Mouse (Mus musculus) adrenal gland, postnatal 14 days (tissue): ENCODE measurements around the gene Abcg2. TPM values are rescaled to one million over a fixed set of nuclear protein-coding genes. Genes with fewer than 3 reads are reported as not detected.

Source experiments
- DNase-seq: peaks from one replicate; pipeline ENCODE4 v3.0.0; 2021; ENCODE audit warnings: mixed read lengths
- total RNA-seq: library from RNA; stranded (reverse); gene quantifications from 2 replicates; pipeline ENCODE4 v1.2.3, GENCODE M21; 2021

Gene Abcg2
- total RNA-seq, 1 experiment from 2014 or later: 49.6 TPM

DNA sequence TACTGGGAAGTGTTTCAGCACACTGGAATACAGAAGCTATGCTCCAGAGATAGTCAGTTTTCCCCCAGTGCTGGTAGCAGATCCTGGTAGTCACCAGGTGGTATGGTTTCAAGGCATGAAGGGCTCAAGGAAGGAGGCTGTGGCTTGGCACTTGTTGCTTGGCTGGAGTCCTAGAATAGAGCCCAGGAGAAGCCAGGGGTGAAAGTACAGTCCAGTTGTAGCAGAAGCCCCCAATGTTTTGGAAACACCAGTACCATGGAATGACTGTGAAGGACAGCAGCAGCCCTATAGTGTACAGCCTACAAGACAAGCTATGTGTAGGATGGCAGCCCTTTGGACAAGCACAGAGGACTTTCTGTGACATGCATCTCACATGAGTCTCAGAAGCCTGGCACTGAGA, 54.2 kb downstream of the Abcg2 start:
- no peak for DNase-seq

DNA sequence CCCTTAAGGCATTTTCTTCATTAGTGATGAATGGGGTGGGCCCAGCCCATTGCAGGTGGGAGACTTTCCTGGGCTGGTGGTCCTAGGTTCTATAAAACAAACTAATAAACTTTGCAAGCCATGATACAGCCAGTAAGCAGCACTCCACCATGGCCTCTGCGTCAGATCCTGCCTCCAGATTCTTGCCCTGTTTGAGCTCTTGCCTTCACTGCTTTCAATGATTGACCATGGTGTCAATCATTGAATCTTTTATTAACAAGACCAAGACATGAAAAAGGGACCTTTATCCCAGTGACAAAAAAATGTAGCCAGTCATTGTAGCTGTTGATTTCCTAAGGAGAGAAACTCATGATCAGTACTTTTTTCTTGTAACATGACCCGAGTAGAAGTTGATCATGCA, 55.1 kb downstream of the Abcg2 start:
- no peak for DNase-seq

DNA sequence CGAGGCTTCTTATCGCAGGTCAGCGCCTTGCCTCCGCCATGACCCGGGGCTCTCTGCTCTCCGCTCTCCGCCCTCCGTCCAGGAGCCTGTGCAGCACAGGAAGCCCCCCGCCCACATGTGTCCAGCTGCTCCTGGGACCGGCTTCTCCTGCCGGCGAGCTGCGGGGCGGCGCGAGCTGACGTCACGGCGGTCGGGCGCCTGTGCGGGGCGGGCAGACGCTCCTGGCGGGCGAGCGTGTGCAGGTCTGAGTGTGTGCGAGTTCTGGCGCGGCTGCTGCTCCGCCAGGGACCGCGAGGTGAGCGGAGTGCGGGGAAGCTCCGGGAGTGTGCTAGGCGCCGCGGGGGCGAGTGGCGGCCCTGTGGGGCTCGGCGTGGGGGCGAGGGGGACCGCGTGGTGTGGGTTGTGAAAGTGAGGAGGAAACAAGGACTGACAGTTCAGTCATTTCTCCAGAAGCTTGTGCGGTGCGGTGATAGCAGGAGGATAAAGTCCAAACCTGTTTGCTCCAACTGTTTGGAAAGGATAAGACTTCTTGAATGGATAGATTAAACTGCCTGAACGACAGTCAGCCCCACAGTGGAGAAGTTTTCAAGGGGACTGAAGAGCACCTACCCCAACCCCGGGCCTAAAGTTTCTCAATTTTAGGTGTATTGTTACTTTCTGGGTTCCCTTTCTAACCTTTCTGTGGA, 56.2 kb downstream of the Abcg2 start:
- peak; percentile 88 for DNase-seq

DNA sequence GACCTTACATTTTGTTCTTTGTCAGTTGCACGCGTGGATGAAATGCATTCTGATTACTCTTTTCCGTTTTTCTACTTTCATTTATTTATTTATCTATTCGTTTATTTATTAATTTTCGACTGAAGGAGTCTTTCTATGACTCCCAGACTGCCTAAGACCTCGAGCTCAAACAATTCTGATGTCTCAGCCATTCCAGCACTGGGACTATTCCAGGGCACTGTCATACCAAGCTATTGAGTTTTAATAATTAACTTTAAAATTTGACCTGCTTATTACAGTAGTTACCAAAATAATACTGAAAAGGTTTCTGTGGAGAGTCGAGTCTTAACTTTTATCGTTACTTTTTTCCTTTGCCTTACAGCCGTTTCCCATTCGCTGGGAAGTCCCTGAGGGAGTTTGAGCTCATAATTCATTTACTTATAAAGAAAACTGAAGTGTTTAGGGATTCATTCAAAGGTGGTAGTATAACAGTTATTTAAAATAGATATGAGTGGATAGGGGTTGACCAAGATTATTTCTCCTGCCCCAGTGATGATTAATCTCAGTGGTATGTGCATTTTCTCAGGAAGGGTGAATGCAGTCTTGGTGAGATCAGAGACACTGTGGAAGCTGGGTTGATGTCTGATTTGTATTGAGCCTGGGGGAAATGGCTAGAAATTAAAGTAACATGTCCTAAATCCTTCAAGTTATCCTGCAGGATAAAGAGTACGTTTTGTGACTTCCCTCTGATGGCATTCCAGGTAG, 56.9 kb downstream of the Abcg2 start:
- DNase-seq: no peak

DNA sequence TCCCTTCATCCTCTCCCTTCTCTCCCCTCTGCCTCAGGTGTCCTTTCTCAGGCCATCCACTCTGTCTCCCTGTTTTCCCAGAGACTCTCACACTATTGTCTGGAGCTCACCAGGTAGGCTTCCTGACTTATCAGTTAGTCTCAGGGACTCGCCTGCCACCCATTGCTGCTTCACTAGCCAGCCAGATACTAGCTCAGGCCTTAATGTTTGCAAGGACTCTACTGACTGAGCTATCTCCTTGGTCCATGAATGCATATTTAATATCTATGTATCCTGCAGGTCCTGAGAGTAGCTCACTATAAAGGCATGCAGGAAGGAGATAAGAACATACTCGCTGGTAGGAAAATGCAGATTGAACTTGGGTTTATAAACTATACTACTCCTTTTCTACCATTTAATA, 57.9 kb downstream of the Abcg2 start:
- DNase-seq: no peak

DNA sequence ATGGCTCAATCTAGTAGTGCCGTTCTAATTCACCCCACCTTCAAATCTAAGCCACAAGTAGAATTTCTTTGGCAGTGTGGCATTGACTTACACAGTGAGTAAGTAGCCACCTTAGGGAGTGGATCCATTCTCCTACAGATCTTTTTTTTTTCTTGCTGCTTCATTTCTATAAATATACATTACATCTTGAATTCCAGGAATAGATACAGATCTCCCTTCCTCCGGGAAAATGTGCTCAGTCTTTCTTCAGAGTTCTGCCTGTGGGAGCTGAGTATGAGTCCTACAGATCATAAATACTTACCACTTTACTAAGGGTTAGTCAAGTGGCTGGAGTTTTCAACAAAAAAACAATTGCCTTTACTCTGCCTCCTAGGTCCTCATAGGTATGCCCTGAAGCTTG, 60.3 kb downstream of the Abcg2 start:
- DNase-seq: no peak

DNA sequence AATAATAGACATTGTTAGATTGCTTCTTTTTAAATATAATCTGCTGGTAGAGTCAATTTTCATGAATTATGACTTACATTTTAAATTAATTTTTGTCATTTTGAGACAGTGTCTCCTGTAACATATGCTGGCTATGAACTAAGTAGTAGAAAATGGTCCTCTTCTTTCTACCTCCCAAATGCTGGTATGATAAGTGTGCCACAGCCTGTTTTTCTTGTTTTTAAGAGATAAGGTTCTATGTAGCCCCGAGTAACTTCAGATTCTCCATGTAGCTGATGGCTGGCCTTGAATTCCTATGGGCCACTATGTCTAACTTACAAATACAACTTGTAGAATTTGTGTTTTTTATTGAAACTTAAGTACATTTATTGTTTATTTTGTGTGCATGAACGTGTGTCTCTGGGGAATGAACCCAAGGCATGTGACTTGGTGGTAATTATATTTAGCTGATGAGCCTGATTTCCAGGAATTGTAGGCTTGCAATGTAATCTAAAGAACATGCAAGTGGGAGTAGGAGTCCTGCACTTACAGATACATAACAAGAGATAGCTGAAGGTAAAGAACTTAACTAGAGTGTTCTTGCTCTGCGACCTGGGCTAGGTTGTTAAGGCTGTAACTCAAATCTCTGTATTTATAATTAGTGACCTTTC, 63.9 kb downstream of the Abcg2 start:
- no peak for DNase-seq

DNA sequence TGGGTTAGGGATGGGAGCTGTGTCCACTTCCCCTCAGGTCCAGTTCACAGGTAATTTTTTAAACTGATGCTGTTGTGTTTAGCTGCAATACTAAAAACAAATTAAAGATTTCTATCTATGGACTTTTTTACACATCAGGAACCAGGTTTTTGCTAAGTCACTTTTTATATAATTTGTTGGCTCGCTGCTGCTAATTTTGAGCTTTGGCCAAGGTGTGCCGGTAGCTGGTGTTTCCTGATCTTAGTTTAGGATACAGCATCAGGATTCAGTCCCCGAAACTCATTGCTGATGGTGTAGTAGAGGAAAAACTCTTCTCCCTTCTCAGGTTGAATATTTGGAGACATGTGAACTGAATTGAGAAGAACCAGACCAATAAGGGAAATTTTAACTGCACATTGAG, 65.8 kb downstream of the Abcg2 start:
- DNase-seq: no peak

DNA sequence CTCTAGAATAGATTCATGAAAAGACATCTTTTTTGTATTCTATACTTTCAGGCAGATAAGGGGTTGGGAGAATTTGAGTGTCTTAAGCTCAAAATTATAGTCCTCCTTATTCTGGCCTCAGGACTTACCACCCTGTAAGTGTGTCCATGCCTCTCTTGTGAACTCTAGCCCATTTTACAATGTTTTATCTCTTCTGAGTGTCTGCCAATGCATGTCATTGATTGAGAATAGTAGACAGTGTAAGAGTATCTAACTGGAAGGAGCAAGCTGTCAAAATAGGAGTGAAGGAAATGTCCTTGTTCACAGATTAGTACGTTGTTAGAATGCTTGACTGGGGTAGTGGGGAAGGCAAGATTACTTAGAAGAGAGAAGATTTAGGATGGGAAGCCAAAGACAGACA, 66.7 kb downstream of the Abcg2 start:
- no peak for DNase-seq

DNA sequence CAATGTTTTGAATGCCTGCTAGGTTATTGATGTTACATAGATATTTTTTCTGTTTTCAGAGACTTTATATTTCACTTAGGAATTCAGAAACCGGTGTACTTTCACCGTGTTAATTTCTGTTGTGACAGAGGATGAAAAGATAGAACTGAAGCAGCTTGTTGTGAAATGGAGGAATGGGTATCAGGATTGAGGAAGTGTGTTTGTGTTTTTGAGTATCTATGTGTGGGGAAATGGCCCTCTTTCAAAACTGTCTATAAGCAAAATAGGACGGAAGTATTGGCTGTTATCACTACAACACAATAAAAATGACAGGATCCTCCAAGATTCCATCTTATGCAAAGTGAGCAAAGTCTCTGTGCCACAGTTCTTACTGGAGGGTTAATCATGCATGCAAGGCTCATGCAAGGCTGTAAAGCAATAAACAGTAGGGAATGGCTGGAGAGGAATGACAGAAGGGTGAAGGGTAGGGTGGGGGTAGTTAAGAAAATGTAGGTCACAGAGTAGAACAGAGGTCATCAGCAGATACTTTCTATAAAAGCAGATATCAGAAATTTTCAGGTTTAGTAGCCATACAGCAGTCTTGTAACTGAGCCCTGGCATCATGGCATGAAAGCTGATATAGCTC, 76.7 kb downstream of the Abcg2 start:
- DNase-seq: no peak

DNA sequence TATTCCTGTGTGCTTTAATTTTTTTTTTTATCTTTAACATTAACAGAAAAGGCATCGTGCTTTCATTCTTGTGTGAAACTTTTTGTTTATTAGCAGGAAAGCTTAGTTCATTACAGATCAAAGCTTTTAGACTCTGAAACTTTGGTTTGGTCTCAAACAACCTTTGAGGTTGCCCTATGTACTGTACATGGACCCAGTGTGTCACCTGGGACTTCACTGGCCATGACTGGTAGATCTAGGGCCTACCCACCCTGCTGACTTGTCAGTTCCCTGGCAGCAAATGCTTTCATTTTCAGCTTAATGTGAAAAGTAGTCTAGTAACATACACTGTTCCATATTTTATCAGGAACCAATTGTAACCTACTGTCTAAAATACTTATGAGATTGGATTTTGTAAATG, 93.5 kb downstream of the Abcg2 start:
- DNase-seq: no peak

DNA sequence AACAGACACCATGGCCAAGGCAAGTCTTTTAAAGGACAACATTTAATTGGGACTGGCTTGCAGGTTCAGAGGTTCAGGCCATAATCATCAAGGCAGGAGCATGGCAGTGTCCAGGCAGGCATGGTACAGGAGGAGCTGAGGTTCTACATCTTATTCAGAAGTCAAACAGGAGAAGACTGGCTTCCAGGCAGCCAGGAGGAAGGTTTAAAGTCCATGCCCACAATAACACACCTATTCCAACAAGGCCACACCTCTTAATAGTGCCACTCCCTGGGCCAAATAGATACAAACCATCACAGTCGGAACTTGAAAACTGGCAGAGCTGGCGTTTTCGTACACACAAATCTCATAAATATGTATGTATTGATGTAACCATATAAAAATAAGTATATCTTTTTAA, 94.2 kb downstream of the Abcg2 start:
- DNase-seq: no peak

DNA sequence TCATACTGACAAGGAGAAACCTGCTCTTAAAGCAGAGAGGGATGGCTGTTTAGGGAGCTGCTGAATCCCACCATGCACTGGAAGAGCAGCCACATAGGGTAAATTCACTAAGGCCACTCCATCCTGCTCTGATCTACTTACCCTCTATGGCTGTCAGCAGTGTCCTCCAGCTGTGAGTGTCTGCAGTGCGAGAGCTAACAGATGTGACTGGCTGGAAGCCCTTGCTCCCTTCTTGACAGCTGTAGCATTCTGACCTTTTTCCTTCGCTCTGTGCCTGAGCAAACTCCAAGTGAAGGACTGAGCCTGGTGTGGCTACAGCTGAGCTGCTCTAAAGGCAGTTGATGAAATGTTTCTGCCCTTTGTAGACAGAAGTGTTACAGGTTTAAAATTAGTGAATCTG, 107.3 kb downstream of the Abcg2 start:
- DNase-seq: no peak

DNA sequence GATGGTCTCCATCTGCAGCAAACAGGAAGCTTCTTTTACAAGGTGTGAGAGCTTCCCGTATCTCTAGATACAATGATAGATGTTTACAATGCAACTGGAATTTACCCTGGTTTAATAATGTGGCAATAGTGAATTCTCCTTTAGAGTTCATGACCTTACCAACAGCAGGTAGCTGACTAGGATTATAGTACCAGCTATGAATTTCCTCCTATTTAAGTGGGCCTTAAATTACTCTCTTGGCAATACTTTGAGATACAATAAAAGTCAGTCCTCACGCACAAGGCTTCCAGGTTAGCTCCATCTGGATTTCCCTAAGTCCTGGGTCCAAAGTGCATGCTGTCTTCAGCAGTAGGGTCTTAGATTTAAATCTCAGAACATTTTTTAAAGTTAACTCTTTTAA, 109.9 kb downstream of the Abcg2 start:
- no peak for DNase-seq

DNA sequence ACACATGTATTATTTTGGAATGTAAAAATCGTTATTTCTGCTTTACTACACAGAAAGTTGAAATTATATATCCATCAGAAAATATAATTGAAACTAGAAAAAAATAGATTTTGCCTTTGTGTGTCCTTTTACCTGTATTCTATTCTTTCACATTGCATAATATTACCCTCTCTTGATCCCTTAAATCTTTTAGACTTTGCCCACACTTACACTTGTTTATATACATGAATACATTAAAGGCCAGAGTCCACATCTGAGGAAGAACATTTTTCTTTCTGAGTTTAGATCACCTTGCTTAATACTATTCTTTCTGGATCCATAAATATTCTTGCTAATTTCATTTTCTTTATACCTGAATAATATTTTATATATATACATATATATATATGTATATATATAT, 110.4 kb downstream of the Abcg2 start:
- DNase-seq: no peak

DNA sequence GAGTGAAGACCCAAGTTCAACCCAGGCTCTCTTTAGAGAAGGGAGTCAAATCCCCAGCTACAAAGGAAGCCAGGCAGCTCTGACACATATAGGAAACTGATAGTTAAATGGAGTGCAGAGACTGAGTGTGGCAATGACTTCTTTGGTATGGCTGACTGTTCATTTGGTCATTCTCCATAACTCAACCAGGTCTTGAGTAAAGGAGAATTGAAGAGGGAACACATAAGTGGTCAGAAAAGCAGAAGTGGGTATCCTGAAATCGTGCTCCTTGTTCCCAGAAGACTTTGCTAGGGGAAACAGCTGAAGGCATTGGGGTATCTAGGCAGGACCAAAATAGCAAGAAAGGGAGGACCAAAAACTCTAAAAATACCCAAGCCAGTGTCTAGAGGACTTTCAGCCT, 126.0 kb downstream of the Abcg2 start:
- DNase-seq: no peak

DNA sequence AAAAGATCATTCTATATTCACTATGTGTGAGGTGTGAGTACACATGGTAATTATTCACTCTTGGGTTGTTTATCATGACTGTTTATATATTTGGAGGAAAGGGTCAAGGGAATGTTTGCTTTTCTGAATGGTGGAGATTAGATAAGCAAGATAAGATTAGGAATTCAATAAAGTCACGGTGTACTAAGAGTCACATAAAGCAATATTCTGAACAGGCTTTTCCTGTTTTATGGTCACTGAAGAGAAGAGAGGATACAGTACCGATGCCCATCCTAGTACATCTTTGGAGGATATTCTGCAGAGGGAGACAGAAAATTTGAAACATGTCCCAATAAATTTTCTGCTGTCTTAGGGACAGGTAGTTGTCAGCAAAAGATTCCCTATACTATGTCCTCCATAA, 127.6 kb downstream of the Abcg2 start:
- no peak for DNase-seq

DNA sequence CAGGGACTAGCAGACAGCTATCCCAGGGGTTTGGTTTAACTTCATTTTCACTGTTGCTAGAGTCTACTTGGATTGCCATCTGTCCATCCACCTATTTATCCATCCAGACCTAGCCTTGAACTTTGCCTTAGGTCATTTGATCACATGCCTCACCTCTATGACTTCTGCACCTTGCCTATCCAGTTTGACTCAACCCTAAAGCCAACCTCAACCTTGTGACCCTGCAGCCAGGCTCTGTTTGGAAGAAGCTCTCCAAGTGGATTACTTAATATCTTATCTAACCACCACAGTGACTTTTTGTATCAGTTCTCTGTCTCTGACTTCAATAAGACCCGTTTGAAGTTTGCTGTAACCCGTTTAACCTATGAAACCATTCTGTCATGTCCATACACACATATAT, 149.5 kb downstream of the Abcg2 start:
- DNase-seq: no peak

DNA sequence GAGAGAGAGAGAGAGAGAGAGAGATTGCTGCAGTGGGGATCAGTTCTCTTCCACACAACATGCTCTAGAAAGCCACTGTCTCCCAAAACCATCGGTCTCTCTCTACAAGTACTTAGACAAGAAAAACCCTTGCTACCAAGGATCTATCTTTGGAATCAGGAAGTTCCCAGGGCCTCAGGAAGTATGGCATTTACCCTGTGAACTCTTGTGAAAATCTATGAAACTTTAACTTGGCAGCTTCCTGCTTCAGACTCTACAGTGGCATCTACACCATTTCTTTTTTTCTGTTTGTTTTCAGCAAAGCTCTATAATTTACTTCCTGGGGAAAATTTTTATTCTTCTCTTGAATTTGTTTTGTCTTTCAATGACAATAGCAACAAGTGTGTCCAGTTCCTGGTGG, 150.8 kb downstream of the Abcg2 start:
- no peak for DNase-seq
